Mouse (Mus musculus): ENCODE data around the gene Plin3. TPM values are rescaled to one million over a fixed set of nuclear protein-coding genes. Genes with fewer than 3 reads are reported as not detected.
"Not testable (repeated sequence)": the region's sequence is repeated elsewhere in the genome, so short reads cannot be mapped to it uniquely, and the experiment has no call there.

The Plin3 gene
- polyA plus RNA-seq, 1 experiment, result not detected

- TF ChIP-seq POLR2A (IDR thresholded peaks at IDR 0.05; ENCODE audit: insufficient read depth, low read depth, low read length), result no peak
- TF ChIP-seq CTCF (IDR thresholded peaks at IDR 0.05; ENCODE audit: insufficient read depth, low read depth, low read length), result no peak
- H3K27ac ChIP-seq (ENCODE audit: insufficient read depth, low read depth, low read length), result no peak overlapping the region
- no peak overlapping the region for H3K4me3 ChIP-seq (ENCODE audit: insufficient read depth, low read depth, low read length)
- 67% methylated on average over 3 of the region's 3 CpGs for WGBS
- peaks cover 55% of the 10 kb centered on the region for H3K4me1 ChIP-seq (ENCODE audit: control insufficient read depth, insufficient read depth, low read length)
Measured at GRCm38 (mm10) chr17:56262645-56263094, 30.0 kb downstream of the Plin3 start.

GRCm38 (mm10) chr17:56261166-56261565, 31.5 kb downstream of the Plin3 start:
- TF ChIP-seq POLR2A (IDR thresholded peaks at IDR 0.05; ENCODE audit: insufficient read depth, low read depth, low read length) (no peak), CTCF (IDR thresholded peaks at IDR 0.05; ENCODE audit: insufficient read depth, low read depth, low read length) (no peak)
- WGBS, result 53% methylated on average over 3 of the region's 3 CpGs
- no peak overlapping the region for H3K4me3 ChIP-seq (ENCODE audit: insufficient read depth, low read depth, low read length)
- no peak overlapping the region for H3K27ac ChIP-seq (ENCODE audit: insufficient read depth, low read depth, low read length)
- peaks cover 59% of the 10 kb centered on the region for H3K4me1 ChIP-seq (ENCODE audit: control insufficient read depth, insufficient read depth, low read length)

GRCm38 (mm10) chr17:56259301-56260037, 33.2 kb downstream of the Plin3 start:
- Histone ChIP-seq H3K4me3 (ENCODE audit: insufficient read depth, low read depth, low read length) (no peak overlapping the region), H3K27ac (ENCODE audit: insufficient read depth, low read depth, low read length) (no peak overlapping the region), H3K4me1 (ENCODE audit: control insufficient read depth, insufficient read depth, low read length) (peaks cover 56% of the 10 kb centered on the region)
- TF ChIP-seq CTCF (IDR thresholded peaks at IDR 0.05; ENCODE audit: insufficient read depth, low read depth, low read length), result no peak
- no peak for TF ChIP-seq POLR2A (IDR thresholded peaks at IDR 0.05; ENCODE audit: insufficient read depth, low read depth, low read length)
- WGBS, result 87% methylated on average over 10 of the region's 10 CpGs

- H3K27ac ChIP-seq (ENCODE audit: insufficient read depth, low read depth, low read length), result not testable (repeated sequence)
- peak overlapping the region; percentile 62; the same call in 1 of the 2 replicates for H3K4me3 ChIP-seq (ENCODE audit: insufficient read depth, low read depth, low read length)
- H3K4me1 ChIP-seq (ENCODE audit: control insufficient read depth, insufficient read depth, low read length), result peaks cover 54% of the 10 kb centered on the region
- 38% methylated on average over 2 of the region's 2 CpGs for WGBS
Measured at GRCm38 (mm10) chr17:56258812-56259211, 33.9 kb downstream of the Plin3 start.

GRCm38 (mm10) chr17:56258269-56258668, 34.4 kb downstream of the Plin3 start:
- Histone ChIP-seq H3K4me3 (ENCODE audit: insufficient read depth, low read depth, low read length) (peak overlapping the region; percentile 62; the same call in 1 of the 2 replicates), H3K4me1 (ENCODE audit: control insufficient read depth, insufficient read depth, low read length) (peaks cover 54% of the 10 kb centered on the region)
- 88% methylated on average over 19 of the region's 19 CpGs for WGBS
- not testable (repeated sequence) for H3K27ac ChIP-seq (ENCODE audit: insufficient read depth, low read depth, low read length)

- no peak for TF ChIP-seq CTCF (IDR thresholded peaks at IDR 0.05; ENCODE audit: insufficient read depth, low read depth, low read length)
- no peak for TF ChIP-seq POLR2A (IDR thresholded peaks at IDR 0.05; ENCODE audit: insufficient read depth, low read depth, low read length)
- Histone ChIP-seq H3K4me1 (ENCODE audit: control insufficient read depth, insufficient read depth, low read length) (peaks cover 48% of the 10 kb centered on the region), H3K4me3 (ENCODE audit: insufficient read depth, low read depth, low read length) (peak overlapping the region; percentile 62), H3K27ac (ENCODE audit: insufficient read depth, low read depth, low read length) (peak overlapping the region; percentile 79; the same call in 1 of the 2 replicates)
- WGBS, result 5% methylated on average over 58 of the region's 58 CpGs
Measured at GRCm38 (mm10) chr17:56257181-56257894, 35.3 kb downstream of the Plin3 start.

- WGBS, result under 1% methylated on average over 28 of the region's 28 CpGs
- TF ChIP-seq CTCF (IDR thresholded peaks at IDR 0.05; ENCODE audit: insufficient read depth, low read depth, low read length), result no peak
- 0 out of 2 replicates have a peak, but pooled peaks have one; percentile 23 for TF ChIP-seq POLR2A (IDR thresholded peaks at IDR 0.05; ENCODE audit: insufficient read depth, low read depth, low read length)
- H3K4me1 ChIP-seq (ENCODE audit: control insufficient read depth, insufficient read depth, low read length), result peaks cover 44% of the 10 kb centered on the region
- H3K4me3 ChIP-seq (ENCODE audit: insufficient read depth, low read depth, low read length), result peak within 1 kb of the TSS; percentile 67
- H3K27ac ChIP-seq (ENCODE audit: insufficient read depth, low read depth, low read length), result peak within 1 kb of the TSS; percentile 96
Measured at GRCm38 (mm10) chr17:56256239-56256881, 36.3 kb downstream of the Plin3 start, which contains the start of gene Fem1a. TSS of gene Fem1a (plus strand) at chr17:56256810.

GRCm38 (mm10) chr17:56255863-56256238, 36.8 kb downstream of the Plin3 start:
- H3K4me3 ChIP-seq (ENCODE audit: insufficient read depth, low read depth, low read length), result peak overlapping the region; percentile 67
- peak overlapping the region; percentile 96 for H3K27ac ChIP-seq (ENCODE audit: insufficient read depth, low read depth, low read length)
- peaks cover 43% of the 10 kb centered on the region for H3K4me1 ChIP-seq (ENCODE audit: control insufficient read depth, insufficient read depth, low read length)
- WGBS, result 0% methylated on average over 32 of the region's 32 CpGs
- TF ChIP-seq CTCF (IDR thresholded peaks at IDR 0.05; ENCODE audit: insufficient read depth, low read depth, low read length), result peak; percentile 90
- peak; percentile 60 for TF ChIP-seq POLR2A (IDR thresholded peaks at IDR 0.05; ENCODE audit: insufficient read depth, low read depth, low read length)

- 8% methylated on average over 9 of the region's 9 CpGs for WGBS
- H3K27ac ChIP-seq (ENCODE audit: insufficient read depth, low read depth, low read length), result peak overlapping the region; percentile 85
- H3K4me3 ChIP-seq (ENCODE audit: insufficient read depth, low read depth, low read length), result no peak overlapping the region
- peaks cover 47% of the 10 kb centered on the region for H3K4me1 ChIP-seq (ENCODE audit: control insufficient read depth, insufficient read depth, low read length)
- TF ChIP-seq POLR2A (IDR thresholded peaks at IDR 0.05; ENCODE audit: insufficient read depth, low read depth, low read length), result no peak
- TF ChIP-seq CTCF (IDR thresholded peaks at IDR 0.05; ENCODE audit: insufficient read depth, low read depth, low read length), result no peak
Measured at GRCm38 (mm10) chr17:56255429-56255828, 37.2 kb downstream of the Plin3 start.
